ENCODE assay signal across 8 mouse cellular contexts in genomic region chr5:34335539-34336096, GRCm38 (mm10). TPM values are rescaled to one million over a fixed set of nuclear protein-coding genes. Genes with fewer than 3 reads are reported as not detected.
DNase-seq lines count a peak whose midpoint lies in the region; ATAC-seq and TF ChIP-seq lines count a peak whose summit lies in the region.

No protein-coding gene starts in this region.

- no peak for TF ChIP-seq EP300 in lung, postnatal 0 days (IDR thresholded peaks at IDR 0.05)

- 1% methylated on average over 21 of the region's 21 CpGs for WGBS in lung, postnatal 0 days
- 2% methylated on average over 21 of the region's 21 CpGs for WGBS in embryonic facial prominence, embryonic 10.5 days
- WGBS in intestine, embryonic 15.5 days, result 1% methylated on average over 21 of the region's 21 CpGs

- DNase-seq in lung, postnatal 0 days (ENCODE audit: low spot score), result peak; percentile 60
- no peak for DNase-seq in lung, postnatal 10 days
- peak; percentile 68 for DNase-seq in embryonic facial prominence, embryonic 10.5 days (ENCODE audit: low spot score)
- peak; percentile 41 for DNase-seq in mesoderm, embryonic 11.5 days (ENCODE audit: low read depth, low spot score)
- DNase-seq in layer of hippocampus, adult 9-10 months (ENCODE audit: low spot score), result no peak
- DNase-seq in thymus, postnatal 36 days, result no peak
- DNase-seq in natural killer cell, adult 2 months (ENCODE audit: low spot score in 2 of 2), result no peak

- peak overlapping the region; percentile 98 for H3K9ac ChIP-seq in lung, postnatal 0 days (replicated peaks; ENCODE audit: low read depth)
- peak overlapping the region; percentile 76 for H3K9ac ChIP-seq in intestine, embryonic 15.5 days

- no peaks in the 10 kb centered on the region for H3K27me3 ChIP-seq in lung, postnatal 0 days (replicated peaks; ENCODE audit: insufficient read depth, low read length)
- H3K27me3 ChIP-seq in embryonic facial prominence, embryonic 10.5 days (replicated peaks; ENCODE audit: low read depth, poor library complexity, severe bottlenecking), result no peaks in the 10 kb centered on the region
- H3K27me3 ChIP-seq in intestine, embryonic 15.5 days (replicated peaks), result no peaks in the 10 kb centered on the region

- H3K9me3 ChIP-seq in lung, postnatal 0 days (ENCODE audit: low read length), result no peaks in the 10 kb centered on the region
- no peaks in the 10 kb centered on the region for H3K9me3 ChIP-seq in embryonic facial prominence, embryonic 10.5 days
- no peaks in the 10 kb centered on the region for H3K9me3 ChIP-seq in intestine, embryonic 15.5 days

- peak overlapping the region; percentile 99 for H3K27ac ChIP-seq in lung, postnatal 0 days (ENCODE audit: low read length)
- peak overlapping the region; percentile 99 for H3K27ac ChIP-seq in embryonic facial prominence, embryonic 10.5 days (replicated peaks)
- peak overlapping the region; percentile 66 for H3K27ac ChIP-seq in intestine, embryonic 15.5 days

- no peaks in the 10 kb centered on the region for H3K36me3 ChIP-seq in lung, postnatal 0 days (ENCODE audit: insufficient read depth, low read length)
- H3K36me3 ChIP-seq in embryonic facial prominence, embryonic 10.5 days (replicated peaks), result peaks cover 24% of the 10 kb centered on the region
- H3K36me3 ChIP-seq in intestine, embryonic 15.5 days, result no peaks in the 10 kb centered on the region

- H3K4me3 ChIP-seq in lung, postnatal 0 days (ENCODE audit: low read depth, low read length), result peak overlapping the region; percentile 98
- peak overlapping the region; percentile 97 for H3K4me3 ChIP-seq in embryonic facial prominence, embryonic 10.5 days
- peak overlapping the region; percentile 84 for H3K4me3 ChIP-seq in intestine, embryonic 15.5 days (replicated peaks)

- peak overlapping the region; percentile 82 for H3K4me2 ChIP-seq in lung, postnatal 0 days (replicated peaks; ENCODE audit: low read depth, low read length)
- H3K4me2 ChIP-seq in intestine, embryonic 15.5 days (replicated peaks), result peak overlapping the region; percentile 60

- TF ChIP-seq CTCF in lung, postnatal 0 days (IDR thresholded peaks at IDR 0.05), result no peak

- H3K4me1 ChIP-seq in lung, postnatal 0 days (ENCODE audit: insufficient read depth, low read depth, low read length), result peaks cover 6% of the 10 kb centered on the region; the same call in 1 of the 2 replicates
- H3K4me1 ChIP-seq in embryonic facial prominence, embryonic 10.5 days, result peaks cover 20% of the 10 kb centered on the region
- H3K4me1 ChIP-seq in intestine, embryonic 15.5 days (replicated peaks), result 0 out of 2 replicates have a peak, but pooled peaks cover 11% of the 10 kb centered on the region

- ATAC-seq in lung, postnatal 0 days, result peak; percentile 44
- ATAC-seq in intestine, embryonic 15.5 days, result peak; percentile 70

RNA-seq across cellular contexts. Expression of gene Rnf4, which starts 0.5 kb away (rescaled TPM):
- polyA plus RNA-seq in lung, postnatal 0 days (2015; fragmentation: Nextera tagmentation; extraction: Ambion mirVana), result 68.5 and 71.5 TPM in 2 replicates
- 198 and 205 TPM in 2 replicates for polyA plus RNA-seq in embryonic facial prominence, embryonic 10.5 days (2016; fragmentation: Nextera tagmentation; extraction: Ambion mirVana)
- polyA plus RNA-seq in intestine, embryonic 15.5 days (2015; fragmentation: Nextera tagmentation; extraction: Ambion mirVana), result 144 and 149 TPM in 2 replicates

RNA-seq across cellular contexts. Expression of gene Fam193a, which starts 34.1 kb away (rescaled TPM):
- 7.0 and 7.9 TPM in 2 replicates for polyA plus RNA-seq in lung, postnatal 0 days (2015; fragmentation: Nextera tagmentation; extraction: Ambion mirVana)
- 12.1 and 13.8 TPM in 2 replicates for polyA plus RNA-seq in embryonic facial prominence, embryonic 10.5 days (2016; fragmentation: Nextera tagmentation; extraction: Ambion mirVana)
- 7.6 and 8.4 TPM in 2 replicates for polyA plus RNA-seq in intestine, embryonic 15.5 days (2015; fragmentation: Nextera tagmentation; extraction: Ambion mirVana)

RNA-seq across cellular contexts. Expression of gene Cfap99, which starts 47.2 kb away (rescaled TPM):
- polyA plus RNA-seq in lung, postnatal 0 days (2015; fragmentation: Nextera tagmentation; extraction: Ambion mirVana), result 0.35 and 0.71 TPM in 2 replicates
- polyA plus RNA-seq in embryonic facial prominence, embryonic 10.5 days (2016; fragmentation: Nextera tagmentation; extraction: Ambion mirVana), result 0.06 TPM in 1 of 2 replicates, not detected in the other
- polyA plus RNA-seq in intestine, embryonic 15.5 days (2015; fragmentation: Nextera tagmentation; extraction: Ambion mirVana), result not detected in 2 replicates

RNA-seq across cellular contexts. Expression of gene Zfyve28, which starts 47.4 kb away (rescaled TPM):
- 0.16 and 0.24 TPM in 2 replicates for polyA plus RNA-seq in lung, postnatal 0 days (2015; fragmentation: Nextera tagmentation; extraction: Ambion mirVana)
- 0.93 and 1.3 TPM in 2 replicates for polyA plus RNA-seq in embryonic facial prominence, embryonic 10.5 days (2016; fragmentation: Nextera tagmentation; extraction: Ambion mirVana)
- 0.47 and 0.65 TPM in 2 replicates for polyA plus RNA-seq in intestine, embryonic 15.5 days (2015; fragmentation: Nextera tagmentation; extraction: Ambion mirVana)

Comparison
In these comparisons a context has a peak if more than half of its experiments do, and no peak if none do; other contexts are left out.
1. DNase-seq: peak in lung, postnatal 0 days (single experiment), embryonic facial prominence, embryonic 10.5 days (single experiment) and mesoderm, embryonic 11.5 days (single experiment); none in lung, postnatal 10 days (single experiment), layer of hippocampus, adult 9-10 months (single experiment), thymus, postnatal 36 days (0 of 2) and natural killer cell, adult 2 months (0 of 2).
2. Peak in every context shown above with its lines, with median percentiles within 50 percentile points of each other: H3K27ac ChIP-seq and H3K4me3 ChIP-seq.